Mouse (Mus musculus) G1E (cell line): ENCODE results near the gene Map3k10. TPM values are rescaled to one million over a fixed set of nuclear protein-coding genes. Genes with fewer than 3 reads are reported as not detected.

Source experiments
- ATAC-seq: 2 replicates; pipeline ENCODE4 v1.8.0; 2016; ENCODE audit warnings: mild to moderate bottlenecking; ENCODE audit not compliant: insufficient number of reproducible peaks, poor library complexity, low FRiP score, severe bottlenecking; ENCODE audit errors: extremely low read depth
- DNase-seq: peaks from one replicate; pipeline ENCODE4 v3.0.0; 2012; ENCODE audit warnings: low spot score
- H3K27me3 ChIP-seq: 2 replicates; pipeline ENCODE4 v1.6.1; 2012; ENCODE audit warnings: mild to moderate bottlenecking, low read length, inconsistent platforms; ENCODE audit not compliant: insufficient read depth
- H3K36me3 ChIP-seq: replicated peaks from 2 replicates; pipeline ENCODE3; 2012; ENCODE audit warnings: mild to moderate bottlenecking, inconsistent platforms
- H3K4me1 ChIP-seq: 2 replicates; pipeline ENCODE4 v1.6.1; 2012; ENCODE audit warnings: low read depth, low read length, inconsistent platforms, mixed read lengths; ENCODE audit not compliant: insufficient read depth
- H3K4me3 ChIP-seq: 2 replicates; pipeline ENCODE4 v1.5.1; 2012; ENCODE audit warnings: low read depth, mild to moderate bottlenecking, inconsistent platforms, low read length, moderate library complexity, mixed read lengths
- H3K9me3 ChIP-seq: replicated peaks from 2 replicates; pipeline ENCODE4 v1.6.1; 2012; ENCODE audit warnings: inconsistent platforms
- CTCF ChIP-seq: IDR thresholded peaks from 2 replicates; pipeline ENCODE4 v1.5.1; 2012; ENCODE audit warnings: low read depth, low read length, inconsistent platforms, mixed read lengths
- GATA1 ChIP-seq: IDR thresholded peaks from 2 replicates; pipeline ENCODE4 v1.6.1; 2012; ENCODE audit warnings: borderline replicate concordance, low read length, inconsistent platforms, mixed read lengths
- GATA2 ChIP-seq: IDR thresholded peaks from 2 replicates; pipeline ENCODE4 v1.6.1; 2012; ENCODE audit warnings: low read depth, low read length, inconsistent platforms, borderline replicate concordance
- POLR2AphosphoS5 ChIP-seq: IDR thresholded peaks from 2 replicates; pipeline ENCODE4 v1.6.1; 2012; ENCODE audit warnings: low read depth, low read length, inconsistent platforms; ENCODE audit not compliant: insufficient replicate concordance
- TAL1 ChIP-seq: conservative IDR thresholded peaks from 2 replicates; pipeline ENCODE4 v1.6.1; 2012; ENCODE audit warnings: low read depth, low read length, inconsistent platforms, mixed read lengths
- polyA plus RNA-seq: library from polyadenylated mRNA; stranded (reverse); fragments of >175 nt; gene quantifications from 2 replicates; pipeline ENCODE4 v1.2.3, GENCODE M21; 2012
- total RNA-seq, 2 experiments: library from RNA; stranded (forward) in 1 of 2; stranded (reverse) in 1 of 2; fragments of 200-1000 nt in 1 of 2; fragments of >200 nt in 1 of 2; fragmentation: Nextera tagmentation in 1 of 2; gene quantifications; 2 replicates each; pipeline ENCODE4 v1.2.3; 2014 to 2017

Map3k10 gene
- total and polyA plus RNA-seq, 3 experiments = 5.9 to 25.1 (median 8.6) TPM

GRCm38 (mm10) chr7:27657824-27658395, 16.5 kb downstream of the Map3k10 start:
- Histone ChIP-seq H3K4me3 (no peak overlapping the region), H3K27me3 (peaks cover 24% of the 10 kb centered on the region), H3K36me3 (no peaks in the 10 kb centered on the region), H3K4me1 (peaks cover 8% of the 10 kb centered on the region), H3K9me3 (no peaks in the 10 kb centered on the region)
- no peak for DNase-seq
- TF ChIP-seq GATA2 (no peak), CTCF (no peak), TAL1 (no peak)
- no peak for ATAC-seq

GRCm38 (mm10) chr7:27656600-27656999, 17.8 kb downstream of the Map3k10 start:
- ATAC-seq = no peak
- TF ChIP-seq GATA2 (no peak), POLR2AphosphoS5 (no peak), CTCF (no peak), GATA1 (no peak), TAL1 (no peak)

GRCm38 (mm10) chr7:27655545-27655944, 18.9 kb downstream of the Map3k10 start:
- DNase-seq (no peak), ATAC-seq (no peak)
- Histone ChIP-seq H3K4me3 (no peak overlapping the region), H3K4me1 (peaks cover 8% of the 10 kb centered on the region), H3K27me3 (peaks cover 31% of the 10 kb centered on the region), H3K9me3 (peaks cover 2% of the 10 kb centered on the region; the same call in 1 of the 2 replicates), H3K36me3 (no peaks in the 10 kb centered on the region)
- no peak for TF ChIP-seq GATA1
- no peak for TF ChIP-seq CTCF
- no peak for TF ChIP-seq TAL1
- no peak for TF ChIP-seq GATA2
- no peak for TF ChIP-seq POLR2AphosphoS5

More at GRCm38 (mm10) chr7:27656600-27656999, 17.8 kb downstream of the Map3k10 start:
- H3K27me3 ChIP-seq = peaks cover 31% of the 10 kb centered on the region
- no peak overlapping the region for H3K4me3 ChIP-seq
- H3K9me3 ChIP-seq = peaks cover 2% of the 10 kb centered on the region; the same call in 1 of the 2 replicates
- H3K4me1 ChIP-seq = peaks cover 8% of the 10 kb centered on the region
- no peaks in the 10 kb centered on the region for H3K36me3 ChIP-seq
- no peak for DNase-seq

- H3K4me3 ChIP-seq = no peak overlapping the region
- ATAC-seq (no peak), DNase-seq (peak; percentile 32)
- H3K9me3 ChIP-seq = peaks cover 2% of the 10 kb centered on the region; the same call in 1 of the 2 replicates
- peak; percentile 54; the same call in 1 of the 2 replicates for TF ChIP-seq CTCF
- no peak for TF ChIP-seq TAL1
- H3K27me3 ChIP-seq = peaks cover 31% of the 10 kb centered on the region
- peaks cover 8% of the 10 kb centered on the region for H3K4me1 ChIP-seq
- H3K36me3 ChIP-seq = no peaks in the 10 kb centered on the region
These were observed 19.7 kb downstream of the Map3k10 start for GRCm38 (mm10) chr7:27654607-27655276.

GRCm38 (mm10) chr7:27653681-27654437, 20.5 kb downstream of the Map3k10 start, which contains the start of gene Ttc9b:
Ttc9b (plus strand) TSS chr7:27653915.
- TF ChIP-seq CTCF (no peak), GATA1 (no peak), POLR2AphosphoS5 (no peak), TAL1 (no peak), GATA2 (no peak)
- DNase-seq (no peak), ATAC-seq (no peak)
- no peak within 1 kb of the TSS for H3K4me3 ChIP-seq
- peaks cover 29% of the 10 kb centered on the region for H3K27me3 ChIP-seq
- peaks cover 2% of the 10 kb centered on the region; the same call in 1 of the 2 replicates for H3K9me3 ChIP-seq
- no peaks in the 10 kb centered on the region for H3K36me3 ChIP-seq
- H3K4me1 ChIP-seq = peaks cover 3% of the 10 kb centered on the region

- Histone ChIP-seq H3K4me1 (no peaks in the 10 kb centered on the region), H3K4me3 (no peak overlapping the region), H3K27me3 (peaks cover 29% of the 10 kb centered on the region), H3K36me3 (no peaks in the 10 kb centered on the region), H3K9me3 (peaks cover 2% of the 10 kb centered on the region; the same call in 1 of the 2 replicates)
- peak; percentile 28; the same call in 1 of the 2 replicates for ATAC-seq
- peak; percentile 78 for DNase-seq
- TF ChIP-seq CTCF (peak; percentile 47), TAL1 (no peak), POLR2AphosphoS5 (no peak), GATA1 (no peak), GATA2 (no peak)
These were observed 23.4 kb downstream of the Map3k10 start for GRCm38 (mm10) chr7:27650949-27651348.
